Mouse (Mus musculus): ENCODE results near the gene Nthl1. TPM values are rescaled to one million over a fixed set of nuclear protein-coding genes. Genes with fewer than 3 reads are reported as not detected.

Gene Nthl1
- polyA plus RNA-seq, 1 experiment from 2014 or later: 12.7 TPM

GRCm38 (mm10) chr17:24676187-24676586 lies 43.7 kb downstream of the Nthl1 start:
- Histone ChIP-seq H3K9me3 (no peaks in the 10 kb centered on the region), H3K4me3 (no peak overlapping the region), H3K36me3 (peaks cover 45% of the 10 kb centered on the region), H3K9ac (replicated peaks) (no peak overlapping the region), H3K4me1 (peaks cover 15% of the 10 kb centered on the region), H3K27me3 (no peaks in the 10 kb centered on the region), H3K4me2 (replicated peaks) (no peak overlapping the region), H3K27ac (replicated peaks) (no peak overlapping the region)
- ATAC-seq (replicated peaks): 0 out of 2 replicates have a peak, but pooled peaks have one; percentile 23
- 48% methylated on average over 2 of the region's 2 CpGs for WGBS

GRCm38 (mm10) chr17:24676877-24677276 lies 44.4 kb downstream of the Nthl1 start:
- peaks cover 49% of the 10 kb centered on the region for H3K36me3 ChIP-seq
- H3K9ac ChIP-seq (replicated peaks): no peak overlapping the region
- H3K9me3 ChIP-seq: no peaks in the 10 kb centered on the region
- 95% methylated on average over 5 of the region's 5 CpGs for WGBS
- H3K4me2 ChIP-seq (replicated peaks): no peak overlapping the region
- no peak overlapping the region for H3K4me3 ChIP-seq
- H3K27me3 ChIP-seq: no peaks in the 10 kb centered on the region
- peaks cover 8% of the 10 kb centered on the region for H3K4me1 ChIP-seq
- no peak overlapping the region for H3K27ac ChIP-seq (replicated peaks)
- ATAC-seq (replicated peaks): no peak

DNA sequence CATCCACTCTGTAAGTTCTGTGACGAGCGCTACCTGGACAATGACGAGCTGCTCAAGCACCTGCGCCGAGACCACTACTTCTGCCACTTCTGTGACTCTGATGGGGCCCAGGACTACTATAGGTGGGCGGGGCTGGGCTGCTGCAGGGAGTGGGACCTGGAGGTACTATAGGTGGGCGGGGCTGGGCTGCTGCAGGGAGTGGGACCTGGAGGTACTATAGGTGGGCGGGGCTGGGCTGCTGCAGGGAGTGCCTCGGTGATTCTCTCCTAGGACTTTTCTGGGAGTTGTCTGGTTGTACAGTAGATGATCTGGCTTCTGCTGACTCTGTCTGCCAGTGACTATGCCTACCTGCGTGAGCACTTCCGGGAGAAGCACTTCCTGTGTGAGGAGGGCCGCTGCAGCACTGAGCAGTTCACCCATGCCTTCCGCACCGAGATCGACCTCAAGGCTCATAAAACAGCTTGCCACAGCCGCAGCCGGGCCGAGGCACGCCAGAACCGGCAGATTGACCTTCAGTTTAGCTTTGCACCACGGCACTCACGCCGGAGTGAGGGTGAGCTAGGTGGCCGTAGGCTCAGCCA lies 45.1 kb downstream of the Nthl1 start:
- WGBS: 91% methylated on average over 24 of the region's 24 CpGs
- H3K27ac ChIP-seq (replicated peaks): no peak overlapping the region
- no peak overlapping the region for H3K9ac ChIP-seq (replicated peaks)
- H3K4me1 ChIP-seq: peaks cover 3% of the 10 kb centered on the region
- no peaks in the 10 kb centered on the region for H3K27me3 ChIP-seq
- H3K36me3 ChIP-seq: peaks cover 54% of the 10 kb centered on the region
- ATAC-seq (replicated peaks): no peak
- no peaks in the 10 kb centered on the region for H3K9me3 ChIP-seq
- no peak overlapping the region for H3K4me2 ChIP-seq (replicated peaks)
- no peak overlapping the region for H3K4me3 ChIP-seq

GRCm38 (mm10) chr17:24686514-24686913 lies 54.0 kb downstream of the Nthl1 start:
- no peak overlapping the region; the same call in 1 of the 2 replicates for H3K4me2 ChIP-seq (replicated peaks)
- H3K27ac ChIP-seq (replicated peaks): no peak overlapping the region
- 36% methylated on average over 16 of the region's 16 CpGs for WGBS
- peaks cover 13% of the 10 kb centered on the region for H3K27me3 ChIP-seq
- H3K4me1 ChIP-seq: peaks cover 31% of the 10 kb centered on the region
- ATAC-seq (replicated peaks): no peak
- no peak overlapping the region for H3K9ac ChIP-seq (replicated peaks)
- H3K36me3 ChIP-seq: peaks cover 6% of the 10 kb centered on the region
- H3K9me3 ChIP-seq: no peaks in the 10 kb centered on the region
- 0 out of 2 replicates have a peak overlapping the region, but pooled peaks have one; percentile 3 for H3K4me3 ChIP-seq

- WGBS: 2% methylated on average over 25 of the region's 25 CpGs
These were observed 54.7 kb downstream of the Nthl1 start for GRCm38 (mm10) chr17:24687146-24687595.

DNA sequence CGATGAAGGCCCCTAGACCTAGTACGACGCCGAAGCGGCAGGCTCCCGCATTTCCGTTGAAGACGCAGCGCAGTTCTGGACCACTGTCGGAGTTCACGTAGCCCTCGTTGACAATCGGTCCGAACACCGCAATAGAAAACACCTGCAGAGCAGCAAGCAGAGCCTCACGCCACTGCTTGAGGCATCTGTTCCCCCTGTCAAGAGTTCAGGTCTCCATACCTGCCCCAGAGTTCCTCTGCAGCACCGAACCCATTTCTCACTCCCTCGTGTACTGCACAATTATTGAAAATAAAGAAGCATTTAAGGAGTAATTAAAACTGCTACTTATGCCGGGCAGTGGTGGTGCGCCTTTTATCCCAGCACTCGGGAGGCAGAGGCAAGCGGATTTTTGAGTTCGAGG lies 55.1 kb downstream of the Nthl1 start:
- Histone ChIP-seq H3K27ac (replicated peaks) (no peak overlapping the region), H3K27me3 (peaks cover 13% of the 10 kb centered on the region), H3K36me3 (peaks cover 7% of the 10 kb centered on the region), H3K4me2 (replicated peaks) (peak overlapping the region; percentile 55), H3K4me3 (peak overlapping the region; percentile 96), H3K9me3 (no peaks in the 10 kb centered on the region), H3K4me1 (peaks cover 31% of the 10 kb centered on the region), H3K9ac (replicated peaks) (peak overlapping the region; percentile 23; the same call in 1 of the 2 replicates)
- 18% methylated on average over 23 of the region's 23 CpGs for WGBS
- ATAC-seq (replicated peaks): no peak

More at GRCm38 (mm10) chr17:24687146-24687595, 54.7 kb downstream of the Nthl1 start:
- Histone ChIP-seq H3K4me2 (replicated peaks) (peak overlapping the region; percentile 55), H3K4me3 (peak overlapping the region; percentile 96), H3K27me3 (peaks cover 13% of the 10 kb centered on the region), H3K27ac (replicated peaks) (no peak overlapping the region), H3K36me3 (peaks cover 5% of the 10 kb centered on the region; the same call in 1 of the 2 replicates), H3K9me3 (no peaks in the 10 kb centered on the region), H3K4me1 (peaks cover 31% of the 10 kb centered on the region), H3K9ac (replicated peaks) (peak overlapping the region; percentile 23; the same call in 1 of the 2 replicates)
- ATAC-seq (replicated peaks): no peak

Small RNAs within 50 kb of the gene (microRNA-seq; reads per million reads assigned to microRNA genes)
- gene Gm24589: not detected

Other genes starting within 250 kb of the Nthl1 start
- gene Rnps1, start 218.1 kb upstream of the Nthl1 start, polyA plus RNA-seq (2015; fragmentation: Nextera tagmentation; extraction: Ambion mirVana): 360 and 364 TPM in 2 replicates
- 40.7 and 42.8 TPM in 2 replicates for gene Eci1, start 206.0 kb upstream of the Nthl1 start, polyA plus RNA-seq (2015; fragmentation: Nextera tagmentation; extraction: Ambion mirVana)
- gene Dnase1l2, start 189.6 kb upstream of the Nthl1 start, polyA plus RNA-seq (2015; fragmentation: Nextera tagmentation; extraction: Ambion mirVana): 5.7 and 6.6 TPM in 2 replicates
- 44.0 and 44.9 TPM in 2 replicates for gene E4f1, start 162.4 kb upstream of the Nthl1 start, polyA plus RNA-seq (2015; fragmentation: Nextera tagmentation; extraction: Ambion mirVana)
- 51.0 and 54.0 TPM in 2 replicates for gene Pgp, start 162.3 kb upstream of the Nthl1 start, polyA plus RNA-seq (2015; fragmentation: Nextera tagmentation; extraction: Ambion mirVana)
- 0.40 TPM in 1 of 2 replicates, not detected in the other for gene Bricd5, start 158.8 kb upstream of the Nthl1 start, polyA plus RNA-seq (2015; fragmentation: Nextera tagmentation; extraction: Ambion mirVana)
- 35.2 and 36.4 TPM in 2 replicates for gene Mlst8, start 153.6 kb upstream of the Nthl1 start, polyA plus RNA-seq (2015; fragmentation: Nextera tagmentation; extraction: Ambion mirVana)
- 25.6 and 26.4 TPM in 2 replicates for gene Caskin1, start 144.1 kb upstream of the Nthl1 start, polyA plus RNA-seq (2015; fragmentation: Nextera tagmentation; extraction: Ambion mirVana)
- gene Traf7, start 104.7 kb upstream of the Nthl1 start, polyA plus RNA-seq (2015; fragmentation: Nextera tagmentation; extraction: Ambion mirVana): 107 and 112 TPM in 2 replicates
- gene Rab26, start 98.5 kb upstream of the Nthl1 start, polyA plus RNA-seq (2015; fragmentation: Nextera tagmentation; extraction: Ambion mirVana): 5.7 and 6.6 TPM in 2 replicates
- gene Pkd1, start 82.8 kb upstream of the Nthl1 start, polyA plus RNA-seq (2015; fragmentation: Nextera tagmentation; extraction: Ambion mirVana): 17.1 and 22.9 TPM in 2 replicates
- 68.7 and 75.6 TPM in 2 replicates for gene Tsc2, start 50 bp upstream of the Nthl1 start, polyA plus RNA-seq (2015; fragmentation: Nextera tagmentation; extraction: Ambion mirVana)
- 26.7 and 27.6 TPM in 2 replicates for gene Slc9a3r2, start 17.6 kb downstream of the Nthl1 start, polyA plus RNA-seq (2015; fragmentation: Nextera tagmentation; extraction: Ambion mirVana)
- gene Npw, start 25.8 kb downstream of the Nthl1 start, polyA plus RNA-seq (2015; fragmentation: Nextera tagmentation; extraction: Ambion mirVana): not detected in 2 replicates
- 19.1 and 20.9 TPM in 2 replicates for gene Zfp598, start 37.0 kb downstream of the Nthl1 start, polyA plus RNA-seq (2015; fragmentation: Nextera tagmentation; extraction: Ambion mirVana)
- gene Syngr3, start 57.3 kb downstream of the Nthl1 start, polyA plus RNA-seq (2015; fragmentation: Nextera tagmentation; extraction: Ambion mirVana): 134 and 145 TPM in 2 replicates
- gene Gfer, start 63.5 kb downstream of the Nthl1 start, polyA plus RNA-seq (2015; fragmentation: Nextera tagmentation; extraction: Ambion mirVana): 38.7 TPM in 2 replicates
- gene Noxo1, start 63.6 kb downstream of the Nthl1 start, polyA plus RNA-seq (2015; fragmentation: Nextera tagmentation; extraction: Ambion mirVana): 1.4 and 2.0 TPM in 2 replicates
- 79.5 and 83.9 TPM in 2 replicates for gene Tbl3, start 75.0 kb downstream of the Nthl1 start, polyA plus RNA-seq (2015; fragmentation: Nextera tagmentation; extraction: Ambion mirVana)
- gene Rnf151, start 85.4 kb downstream of the Nthl1 start, polyA plus RNA-seq (2015; fragmentation: Nextera tagmentation; extraction: Ambion mirVana): not detected in 2 replicates
- 816 and 846 TPM in 2 replicates for gene Rps2, start 85.4 kb downstream of the Nthl1 start, polyA plus RNA-seq (2015; fragmentation: Nextera tagmentation; extraction: Ambion mirVana)
- 249 and 261 TPM in 2 replicates for gene Ndufb10, start 91.8 kb downstream of the Nthl1 start, polyA plus RNA-seq (2015; fragmentation: Nextera tagmentation; extraction: Ambion mirVana)
- not detected in 2 replicates for gene Rpl3l, start 95.1 kb downstream of the Nthl1 start, polyA plus RNA-seq (2015; fragmentation: Nextera tagmentation; extraction: Ambion mirVana)
- gene Msrb1, start 104.0 kb downstream of the Nthl1 start, polyA plus RNA-seq (2015; fragmentation: Nextera tagmentation; extraction: Ambion mirVana): 20.5 and 22.5 TPM in 2 replicates
- gene Hs3st6, start 120.3 kb downstream of the Nthl1 start, polyA plus RNA-seq (2015; fragmentation: Nextera tagmentation; extraction: Ambion mirVana): not detected in 2 replicates
- not detected in 2 replicates for gene Meiob, start 171.6 kb downstream of the Nthl1 start, polyA plus RNA-seq (2015; fragmentation: Nextera tagmentation; extraction: Ambion mirVana)
- 45.1 and 45.7 TPM in 2 replicates for gene Hagh, start 207.5 kb downstream of the Nthl1 start, polyA plus RNA-seq (2015; fragmentation: Nextera tagmentation; extraction: Ambion mirVana)
- 16.0 and 16.8 TPM in 2 replicates for gene Fahd1, start 217.7 kb downstream of the Nthl1 start, polyA plus RNA-seq (2015; fragmentation: Nextera tagmentation; extraction: Ambion mirVana)
- 0.11 TPM in 1 of 2 replicates, not detected in the other for gene Igfals, start 233.3 kb downstream of the Nthl1 start, polyA plus RNA-seq (2015; fragmentation: Nextera tagmentation; extraction: Ambion mirVana)